Mouse (Mus musculus) right cerebral cortex, adult 18-20 months (tissue): ENCODE measurements around the gene Gbp5.
"Not testable (repeated sequence)": the region's sequence is repeated elsewhere in the genome, so short reads cannot be mapped to it uniquely, and the experiment has no call there.

Experiments
- DNase-seq: peaks from one replicate; pipeline ENCODE4 v3.0.0; 2022; ENCODE audit warnings: mixed read lengths

The Gbp5 gene

GRCm38 (mm10) chr3:142546690-142547089, 52.9 kb downstream of the Gbp5 start:
- DNase-seq, result no peak

GRCm38 (mm10) chr3:142550052-142550676, 56.4 kb downstream of the Gbp5 start:
- DNase-seq, result no peak

GRCm38 (mm10) chr3:142554601-142555000, 60.8 kb downstream of the Gbp5 start:
- no peak for DNase-seq

GRCm38 (mm10) chr3:142555623-142556022, 61.8 kb downstream of the Gbp5 start:
- DNase-seq, result no peak

- no peak for DNase-seq
Measured at GRCm38 (mm10) chr3:142559632-142560228, 66.0 kb downstream of the Gbp5 start, which contains the start of gene Gbp3. Gene Gbp3, plus strand, starts transcription at chr3:142560026.

- DNase-seq, result peak; percentile 78
Measured at GRCm38 (mm10) chr3:142560296-142560948, 66.6 kb downstream of the Gbp5 start.

GRCm38 (mm10) chr3:142561045-142561646, 67.4 kb downstream of the Gbp5 start:
- DNase-seq, result no peak

- DNase-seq, result no peak
Measured at GRCm38 (mm10) chr3:142561666-142562065, 67.9 kb downstream of the Gbp5 start.

GRCm38 (mm10) chr3:142567490-142567889, 73.7 kb downstream of the Gbp5 start:
- not testable (repeated sequence) for DNase-seq

- DNase-seq, result no peak
Measured at GRCm38 (mm10) chr3:142570738-142571137, 77.0 kb downstream of the Gbp5 start.
